Mouse (Mus musculus) 3134 (cell line): ENCODE data around the gene Apoa1.

Experiments used
- DNase-seq: peaks from one replicate; pipeline ENCODE4 v3.0.0-alpha.2; 2011; ENCODE audit warnings: low spot score; ENCODE audit not compliant: insufficient read length; ENCODE audit errors: extremely low read depth

The Apoa1 gene

GRCm38 (mm10) chr9:46228491-46228890, at the start of gene Apoa1:
Gene Apoa1, plus strand, starts transcription at chr9:46228580.
- no peak for DNase-seq

GRCm38 (mm10) chr9:46178595-46178994, 49.8 kb upstream of the Apoa1 start:
- DNase-seq: no peak

DNA sequence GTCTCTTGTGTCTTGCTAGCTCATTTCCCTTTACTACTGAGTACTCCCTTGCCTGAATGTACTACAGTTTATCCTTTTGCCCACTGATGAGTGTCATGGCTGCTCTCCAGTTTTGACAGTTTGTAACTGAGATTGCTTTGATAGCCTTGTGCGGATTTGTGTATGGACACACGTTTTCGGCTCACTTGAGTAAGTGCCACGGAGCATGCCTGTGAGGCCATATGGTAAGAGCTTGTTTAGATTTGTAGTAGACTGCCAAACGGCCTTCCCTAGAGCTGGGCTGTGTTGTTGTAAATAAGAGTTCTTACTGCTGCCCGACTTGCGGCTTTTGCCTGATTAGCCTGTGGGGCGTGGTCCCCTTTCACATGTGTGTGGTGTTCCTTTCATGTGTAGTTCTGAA, 47.1 kb upstream of the Apoa1 start:
- DNase-seq: no peak

- DNase-seq: no peak
Measured at GRCm38 (mm10) chr9:46184542-46184941, 43.8 kb upstream of the Apoa1 start.

DNA sequence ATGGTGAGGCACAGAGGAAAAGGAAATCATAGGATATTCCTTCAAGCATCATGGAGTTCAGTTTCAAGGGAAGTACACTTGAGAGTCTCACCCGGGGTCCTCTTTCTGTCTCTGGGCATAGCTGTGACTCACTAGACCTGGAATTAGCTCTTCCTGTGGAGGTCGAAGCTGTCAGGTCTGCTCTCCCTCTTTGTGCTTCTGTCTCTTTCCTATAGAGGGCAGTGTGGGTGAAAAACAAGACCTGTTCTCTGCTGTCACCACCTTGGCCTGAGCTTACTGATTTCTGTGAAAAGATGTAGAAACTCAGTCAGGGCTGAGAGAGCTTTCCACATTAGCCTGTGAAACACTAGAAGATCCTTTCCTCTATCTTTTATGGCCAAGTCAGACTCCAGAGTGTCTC, 43.2 kb upstream of the Apoa1 start:
- peak; percentile 30 for DNase-seq

DNA sequence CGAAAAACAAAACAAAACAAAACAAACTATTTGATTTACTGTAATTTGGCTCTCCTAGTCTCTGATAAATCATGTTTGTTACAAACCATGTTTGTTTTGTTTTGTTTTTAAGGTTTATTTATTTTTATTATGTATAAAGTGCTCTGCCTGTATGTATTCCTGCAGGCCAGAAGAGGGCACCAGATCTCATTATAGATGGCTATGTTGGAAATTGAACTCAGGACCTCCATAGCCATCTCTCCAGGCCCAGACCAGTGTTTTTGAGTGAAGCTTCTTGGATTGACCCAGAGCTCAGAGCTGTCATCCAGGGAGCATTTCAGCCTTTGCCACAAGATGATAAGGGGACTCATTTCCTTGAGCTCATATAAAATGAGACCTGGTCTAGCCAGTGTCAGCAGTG, 42.0 kb upstream of the Apoa1 start:
- DNase-seq: no peak

GRCm38 (mm10) chr9:46188370-46188769, 40.0 kb upstream of the Apoa1 start:
- peak; percentile 59 for DNase-seq

GRCm38 (mm10) chr9:46188956-46189355, 39.4 kb upstream of the Apoa1 start:
- DNase-seq: no peak

GRCm38 (mm10) chr9:46189381-46189780, 39.0 kb upstream of the Apoa1 start:
- no peak for DNase-seq

DNA sequence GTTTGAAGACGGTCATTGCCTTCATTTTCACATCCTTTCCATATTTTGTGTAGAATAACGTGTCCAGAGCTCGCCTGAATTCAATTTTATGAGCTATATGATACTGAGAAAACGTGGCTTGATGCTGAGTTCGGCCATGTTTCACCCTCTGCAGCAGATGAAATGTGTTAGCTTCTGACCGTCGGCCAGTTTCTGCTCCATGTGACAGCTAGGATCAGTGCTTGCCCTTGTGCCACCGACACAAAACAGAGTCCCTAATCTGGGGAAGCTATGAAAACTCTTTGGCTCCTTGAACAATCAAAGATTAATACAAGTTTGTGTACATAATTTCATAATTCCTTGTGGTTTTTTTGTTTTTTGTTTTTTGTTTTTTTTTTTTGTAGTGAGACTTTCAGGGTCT, 37.1 kb upstream of the Apoa1 start:
- DNase-seq: no peak

DNA sequence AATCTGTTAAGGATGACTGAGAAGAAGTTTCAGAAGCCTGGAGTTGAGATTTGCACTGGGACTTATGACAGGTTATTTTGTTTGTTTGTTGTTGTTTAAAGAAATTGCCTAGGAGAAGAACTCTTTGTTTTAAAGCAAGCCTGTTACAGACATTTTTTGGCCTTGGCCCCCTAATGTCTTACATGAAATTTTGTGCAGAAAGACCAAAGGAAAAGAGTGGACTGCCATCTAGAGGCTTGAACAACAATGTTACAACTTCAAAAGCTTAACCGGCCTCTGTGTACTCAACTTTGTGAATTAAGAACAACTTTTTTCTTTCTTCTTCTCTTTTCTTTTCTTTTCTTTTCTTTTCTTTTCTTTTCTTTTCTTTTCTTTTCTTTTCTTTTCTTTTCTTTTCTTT, 36.7 kb upstream of the Apoa1 start:
- DNase-seq: no peak

- no peak for DNase-seq
Measured at GRCm38 (mm10) chr9:46192642-46193041, 35.7 kb upstream of the Apoa1 start.

DNA sequence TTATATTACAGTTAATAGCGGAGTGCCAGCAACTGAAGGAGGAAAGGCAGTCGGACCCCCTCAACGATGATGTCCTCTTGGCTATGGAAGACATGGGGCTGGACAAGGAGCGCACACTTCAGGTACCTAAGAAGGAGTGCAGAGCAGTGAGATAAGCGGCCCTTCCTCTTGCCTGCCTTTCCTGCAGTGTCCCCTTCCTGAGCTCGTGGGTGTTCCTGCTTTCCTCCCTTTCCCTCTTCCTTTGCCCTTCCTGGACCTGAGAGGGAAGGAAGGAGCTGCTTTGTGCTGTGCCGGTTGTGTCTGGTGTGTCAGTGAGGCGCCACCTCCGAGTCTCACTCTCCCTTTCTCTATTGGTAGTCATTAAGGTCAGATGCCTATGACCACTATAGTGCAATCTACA, 33.6 kb upstream of the Apoa1 start:
- DNase-seq: no peak

GRCm38 (mm10) chr9:46196699-46197169, 31.6 kb upstream of the Apoa1 start:
- DNase-seq: no peak

- no peak for DNase-seq
Measured at GRCm38 (mm10) chr9:46198461-46198860, 29.9 kb upstream of the Apoa1 start.

- DNase-seq: no peak
Measured at GRCm38 (mm10) chr9:46198936-46199335, 29.4 kb upstream of the Apoa1 start.

DNA sequence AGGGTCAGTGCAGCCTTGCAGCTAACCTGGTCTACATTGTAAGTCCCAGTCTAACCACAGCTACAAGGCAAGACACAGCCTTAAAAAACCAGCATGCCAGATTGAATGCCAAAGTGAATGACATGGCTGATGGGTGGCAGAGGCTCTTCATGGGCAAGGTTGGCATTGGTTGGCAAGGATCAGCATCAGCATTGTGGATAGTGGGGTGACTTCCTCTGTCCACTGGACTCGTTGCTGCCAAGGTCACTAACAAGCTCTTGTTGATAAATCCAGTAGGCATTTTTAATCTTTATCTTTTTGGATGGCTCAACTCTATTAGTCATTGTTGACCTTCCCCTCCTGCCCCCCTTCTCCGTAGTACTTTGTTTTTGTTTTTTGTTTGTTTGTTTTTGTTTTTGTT, 28.8 kb upstream of the Apoa1 start:
- no peak for DNase-seq

- DNase-seq: no peak
Measured at GRCm38 (mm10) chr9:46206834-46207500, 21.4 kb upstream of the Apoa1 start.

DNA sequence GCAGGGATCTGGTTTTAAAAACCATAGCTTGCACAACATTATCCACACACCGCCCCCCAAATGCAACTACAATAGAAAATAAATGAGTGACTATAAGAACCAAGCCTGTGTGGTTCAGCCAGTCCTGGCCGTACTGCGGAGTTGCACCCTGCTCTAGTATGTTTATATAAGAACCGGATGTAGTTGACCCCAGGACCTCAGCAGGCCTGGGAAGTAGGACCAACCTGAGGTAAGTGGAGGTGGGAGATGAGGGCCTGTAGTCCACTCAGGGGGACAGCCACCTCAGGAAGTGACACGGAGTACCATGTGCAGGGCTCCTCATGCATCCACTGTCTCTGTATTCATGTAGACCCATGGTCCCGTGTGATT, 20.9 kb upstream of the Apoa1 start:
- DNase-seq: no peak

- DNase-seq: no peak
Measured at GRCm38 (mm10) chr9:46208401-46208974, 19.9 kb upstream of the Apoa1 start.

DNA sequence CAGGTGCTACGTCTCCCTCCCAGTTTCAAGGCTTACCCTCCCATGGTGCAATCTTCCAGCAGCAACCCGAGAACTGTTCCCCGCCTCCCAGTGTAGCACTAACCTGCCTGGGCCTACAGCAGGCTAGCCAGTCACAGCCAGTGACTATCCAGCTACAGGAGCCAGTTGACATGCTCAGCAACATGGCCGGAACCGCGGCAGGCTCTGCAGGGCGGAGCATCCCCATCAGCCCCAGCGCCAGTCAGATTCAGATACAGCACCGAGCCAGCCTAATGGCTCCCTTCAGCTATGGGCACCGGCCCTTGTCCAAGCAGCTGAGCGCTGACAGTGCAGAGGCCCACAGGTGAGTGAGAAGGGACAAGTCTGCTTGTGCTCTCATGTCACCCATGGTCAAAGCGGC, 17.9 kb upstream of the Apoa1 start:
- DNase-seq: no peak

- no peak for DNase-seq
Measured at GRCm38 (mm10) chr9:46214276-46214675, 14.1 kb upstream of the Apoa1 start.

DNA sequence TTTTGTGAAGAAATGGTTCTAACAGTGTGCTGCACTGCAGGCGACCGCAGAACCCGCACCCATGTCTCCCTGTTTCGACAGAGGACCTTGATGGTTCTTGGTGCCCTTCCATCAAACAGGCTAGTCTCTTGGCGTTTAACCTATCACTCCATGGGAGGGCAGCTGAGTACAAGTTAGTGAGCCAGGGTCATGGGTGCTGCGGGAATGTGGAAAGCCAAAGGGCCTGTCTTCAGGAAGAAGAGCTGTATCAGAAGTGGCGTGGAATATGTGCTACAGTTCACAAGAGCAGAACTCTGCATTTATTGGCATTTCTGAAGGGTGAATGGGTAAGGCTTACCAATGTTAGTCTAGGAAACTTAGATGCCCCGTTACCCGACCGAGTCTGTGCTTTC, 13.4 kb upstream of the Apoa1 start:
- DNase-seq: no peak
